Mouse (Mus musculus) CD4-positive helper T cell, adult 2 months (primary cell): ENCODE results near the gene H2-DMb1.

ENCODE experiments used
- DNase-seq: peaks from one replicate; pipeline ENCODE4 v3.0.0-alpha.2; 2012; ENCODE audit warnings: low read depth, missing footprints, low spot score

Gene H2-DMb1

GRCm38 (mm10) chr17:34192852-34193251 lies 40.0 kb downstream of the H2-DMb1 start:
- DNase-seq, result no peak

- DNase-seq, result no peak
These were observed 40.6 kb downstream of the H2-DMb1 start for GRCm38 (mm10) chr17:34193468-34193867.

- DNase-seq, result no peak
These were observed 41.9 kb downstream of the H2-DMb1 start for GRCm38 (mm10) chr17:34194723-34195122.

- peak; percentile 86 for DNase-seq
These were observed 43.6 kb downstream of the H2-DMb1 start for GRCm38 (mm10) chr17:34196491-34196890.

- DNase-seq, result peak; percentile 92
These were observed 44.3 kb downstream of the H2-DMb1 start, which contains the start of gene Psmb8 for GRCm38 (mm10) chr17:34196941-34197894. TSS of gene Psmb8 (plus strand) at chr17:34197721.

- DNase-seq, result peak; percentile 88
These were observed 45.1 kb downstream of the H2-DMb1 start for GRCm38 (mm10) chr17:34197904-34198520.

GRCm38 (mm10) chr17:34198521-34198912 lies 45.6 kb downstream of the H2-DMb1 start:
- no peak for DNase-seq

GRCm38 (mm10) chr17:34199050-34199619 lies 46.3 kb downstream of the H2-DMb1 start:
- no peak for DNase-seq

GRCm38 (mm10) chr17:34200047-34200446 lies 47.2 kb downstream of the H2-DMb1 start:
- no peak for DNase-seq

- DNase-seq, result peak; percentile 60
These were observed 48.1 kb downstream of the H2-DMb1 start for GRCm38 (mm10) chr17:34200772-34201505.

- peak; percentile 64 for DNase-seq
These were observed 48.7 kb downstream of the H2-DMb1 start for GRCm38 (mm10) chr17:34201506-34202055.

GRCm38 (mm10) chr17:34202760-34203442 lies 50.0 kb downstream of the H2-DMb1 start:
- no peak for DNase-seq

GRCm38 (mm10) chr17:34203444-34203843 lies 50.6 kb downstream of the H2-DMb1 start, which contains the start of gene Tap2:
TSS of gene Tap2 (plus strand) at chr17:34203527.
- peak; percentile 72 for DNase-seq

- peak; percentile 92 for DNase-seq
These were observed 51.6 kb downstream of the H2-DMb1 start for GRCm38 (mm10) chr17:34204303-34205010.

- DNase-seq, result no peak
These were observed 52.3 kb downstream of the H2-DMb1 start for GRCm38 (mm10) chr17:34205021-34205745.

GRCm38 (mm10) chr17:34205746-34206176 lies 52.9 kb downstream of the H2-DMb1 start:
- DNase-seq, result peak; percentile 80

- no peak for DNase-seq
These were observed 53.9 kb downstream of the H2-DMb1 start for GRCm38 (mm10) chr17:34206731-34207130.

GRCm38 (mm10) chr17:34207456-34207855 lies 54.6 kb downstream of the H2-DMb1 start:
- DNase-seq, result peak; percentile 68

GRCm38 (mm10) chr17:34207866-34208265 lies 55.0 kb downstream of the H2-DMb1 start:
- no peak for DNase-seq
